Mouse (Mus musculus) ovary, adult 10 weeks (tissue): ENCODE results near the gene Cnot4. TPM values are rescaled to one million over a fixed set of nuclear protein-coding genes. Genes with fewer than 3 reads are reported as not detected.

Experiments used
- polyA plus RNA-seq: library from polyadenylated mRNA; stranded (reverse); fragments of 350-450 nt; fragmentation: Illumina TruSeq; extraction: RNeasy Lipid Tissue Mini Kit (QIAGEN cat#74804); gene quantifications from one replicate; pipeline ENCODE4 v1.2.3, GENCODE M21; 2014

Gene Cnot4
- 69.5 TPM for polyA plus RNA-seq

GRCm38 (mm10) chr6:35133579-35134488, at the start of gene Cnot4:
Gene Cnot4 (minus strand): TSS chr6:35133724.

GRCm38 (mm10) chr6:35176979-35177649, 43.6 kb upstream of the Cnot4 start, which contains the start of gene Nup205:
Gene Nup205 (plus strand): TSS chr6:35177421.

GRCm38 (mm10) chr6:34988081-34988761, 145.3 kb downstream of the Cnot4 start, which contains the start of gene Slc23a4:
Gene Slc23a4 (minus strand): TSS chr6:34988404.

Other genes with a start within 250 kb of the Cnot4 start
- gene Wdr91, start 222.8 kb downstream of the Cnot4 start, polyA plus RNA-seq, result 3.3 TPM
- not detected for gene Stra8, start 213.6 kb downstream of the Cnot4 start, polyA plus RNA-seq
- gene Slc23a4, start 145.3 kb downstream of the Cnot4 start, polyA plus RNA-seq, result not detected
- 39.5 TPM for gene Nup205, start 43.7 kb upstream of the Cnot4 start, polyA plus RNA-seq
- gene Slc13a4, start 174.4 kb upstream of the Cnot4 start, polyA plus RNA-seq, result not detected
- 24.6 TPM for gene Fam180a, start 192.4 kb upstream of the Cnot4 start, polyA plus RNA-seq